Mouse (Mus musculus) retina, embryonic 14.5 days (tissue): ENCODE results near the gene Spag6.

Experiments
- DNase-seq: peaks from one replicate; pipeline ENCODE4 v3.0.0-alpha.2; 2015; ENCODE audit warnings: low spot score

Spag6 gene

GRCm38 (mm10) chr2:18734394-18735127 is 40.7 kb downstream of the Spag6 start:
- peak; percentile 38 for DNase-seq

- DNase-seq = no peak
These were observed 43.2 kb downstream of the Spag6 start for GRCm38 (mm10) chr2:18737040-18737439.

DNA sequence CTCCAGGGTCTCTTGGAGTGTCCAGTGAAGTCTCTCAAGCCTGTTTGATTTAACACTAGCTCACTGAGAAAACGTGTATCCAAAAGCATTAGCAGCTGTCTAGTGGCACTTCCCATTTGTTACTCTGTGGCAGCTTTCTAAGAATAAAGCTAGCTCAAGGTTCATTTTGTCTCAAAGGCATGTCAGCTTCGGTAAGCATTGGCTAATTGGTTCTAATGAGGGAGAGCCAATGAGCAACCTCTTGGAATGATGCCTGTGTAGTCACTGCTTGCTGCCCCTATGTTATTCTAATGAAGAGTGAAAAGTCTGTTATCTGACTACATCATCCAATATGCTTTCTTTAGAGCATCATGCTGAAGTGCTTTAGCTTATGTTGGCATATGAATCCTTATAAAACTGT is 45.4 kb downstream of the Spag6 start:
- peak; percentile 63 for DNase-seq

DNA sequence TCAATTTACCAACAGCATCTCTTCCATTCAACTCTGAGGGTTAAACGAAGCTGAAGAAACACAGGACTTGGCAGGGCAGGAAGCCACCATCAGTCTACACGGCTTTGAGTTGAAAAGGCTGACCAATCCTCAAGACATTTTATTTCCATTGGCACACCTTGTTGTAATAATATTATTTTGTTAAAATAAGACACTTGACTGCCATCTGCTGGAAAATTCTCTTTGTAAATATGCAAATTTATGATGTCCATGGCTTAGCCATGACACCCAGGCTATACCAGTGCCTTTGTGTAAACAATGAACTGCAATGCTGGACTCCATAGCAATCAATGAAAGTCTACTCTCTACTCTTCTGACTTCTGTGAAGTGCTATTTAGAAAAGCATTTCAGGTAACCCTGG is 62.3 kb downstream of the Spag6 start:
- DNase-seq = peak; percentile 17

DNA sequence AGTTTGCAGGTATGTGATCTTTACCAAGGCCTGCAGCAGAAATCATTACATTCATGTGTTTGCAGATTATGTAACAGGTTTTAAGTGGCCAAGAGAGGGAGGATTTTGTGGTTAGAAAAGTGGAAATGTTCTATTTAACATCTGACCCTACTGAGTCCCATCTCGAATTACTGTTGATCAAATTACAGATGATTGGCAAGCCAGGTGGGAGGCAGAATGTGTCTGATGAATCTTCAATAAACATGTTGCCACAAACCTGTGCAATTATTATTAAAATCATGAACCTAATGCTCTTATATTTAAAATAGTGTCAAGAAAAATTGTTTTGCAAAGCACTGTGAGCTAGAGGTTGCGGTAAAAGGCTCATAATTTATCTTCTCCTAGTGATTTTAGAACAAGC is 71.0 kb downstream of the Spag6 start:
- no peak for DNase-seq

DNA sequence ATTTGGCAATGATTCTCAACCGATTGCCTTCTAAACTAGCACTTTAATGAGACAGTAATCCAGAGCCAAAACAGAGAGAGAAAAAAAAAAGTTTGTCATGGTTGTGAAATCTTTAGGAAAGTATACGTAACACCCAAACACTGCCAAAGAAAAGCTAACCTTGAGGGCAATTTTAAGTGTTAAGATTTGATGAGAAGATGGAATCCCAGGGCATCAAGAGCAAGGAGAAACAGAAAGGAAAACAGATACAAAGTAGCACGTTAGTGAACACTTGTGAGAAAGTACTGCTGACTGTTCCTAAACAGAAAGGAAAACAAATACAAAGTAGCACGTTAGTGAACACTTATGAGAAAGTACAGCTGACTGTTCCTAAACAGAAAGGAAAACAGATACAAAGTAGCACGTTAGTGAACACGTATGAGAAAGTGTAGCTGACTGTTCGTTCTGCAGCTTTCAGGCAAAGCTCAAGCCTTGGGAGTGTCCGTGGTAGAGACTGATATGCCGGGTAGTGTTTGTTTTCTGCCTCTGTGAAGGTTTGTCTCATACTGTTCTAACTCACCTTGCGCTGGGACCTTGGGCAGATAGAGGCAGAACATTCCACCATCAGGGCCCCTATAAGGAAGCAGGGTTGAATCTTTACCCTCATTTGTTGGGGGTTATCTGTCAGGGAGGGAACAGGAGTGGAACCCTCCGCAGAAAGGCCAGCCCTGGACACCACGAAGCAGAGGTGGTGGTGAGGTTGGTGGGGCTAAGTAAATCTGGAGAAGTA is 71.8 kb downstream of the Spag6 start:
- DNase-seq = no peak

DNA sequence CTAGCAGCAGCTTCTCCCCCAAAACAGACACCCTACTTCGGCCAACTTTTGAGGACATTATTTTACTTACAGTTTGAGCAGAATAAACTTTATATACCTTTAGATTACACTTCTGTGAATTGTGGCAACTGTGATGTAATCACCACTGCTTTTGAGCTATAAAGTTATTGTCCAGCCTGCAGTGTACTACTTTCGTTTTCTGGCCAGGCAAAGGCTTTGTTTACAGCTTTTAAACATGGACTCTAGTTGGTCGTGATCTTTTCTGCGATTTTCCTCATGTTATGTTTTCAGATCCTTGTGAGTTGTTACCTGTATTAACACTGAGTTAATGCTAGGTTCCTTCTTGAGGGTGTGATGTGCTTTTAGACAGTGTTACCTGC is 72.6 kb downstream of the Spag6 start:
- DNase-seq = no peak

GRCm38 (mm10) chr2:18766821-18767541 is 73.1 kb downstream of the Spag6 start:
- peak; percentile 89 for DNase-seq

- DNase-seq = no peak
These were observed 74.6 kb downstream of the Spag6 start for GRCm38 (mm10) chr2:18768414-18768813.

- DNase-seq = no peak
These were observed 78.6 kb downstream of the Spag6 start for GRCm38 (mm10) chr2:18772413-18772812.

DNA sequence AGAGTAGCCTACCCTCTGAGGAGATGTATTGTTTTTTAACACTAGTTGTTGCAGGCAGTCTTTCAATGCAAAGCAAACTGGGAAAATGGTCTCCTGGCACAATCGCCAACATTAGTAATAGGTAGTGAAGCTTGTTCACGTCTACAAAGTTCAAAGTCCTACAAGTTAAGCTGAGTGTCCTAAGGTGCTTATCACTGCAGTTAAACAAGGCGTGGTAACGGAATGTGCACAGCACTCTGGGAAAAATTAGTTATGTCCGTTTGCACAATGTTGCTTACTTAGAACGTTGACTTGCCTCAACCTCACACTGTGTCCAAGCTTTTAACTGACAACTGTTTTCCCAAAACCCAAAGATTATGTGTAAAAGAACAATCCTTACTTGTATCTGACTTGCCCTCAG is 80.5 kb downstream of the Spag6 start:
- DNase-seq = no peak

DNA sequence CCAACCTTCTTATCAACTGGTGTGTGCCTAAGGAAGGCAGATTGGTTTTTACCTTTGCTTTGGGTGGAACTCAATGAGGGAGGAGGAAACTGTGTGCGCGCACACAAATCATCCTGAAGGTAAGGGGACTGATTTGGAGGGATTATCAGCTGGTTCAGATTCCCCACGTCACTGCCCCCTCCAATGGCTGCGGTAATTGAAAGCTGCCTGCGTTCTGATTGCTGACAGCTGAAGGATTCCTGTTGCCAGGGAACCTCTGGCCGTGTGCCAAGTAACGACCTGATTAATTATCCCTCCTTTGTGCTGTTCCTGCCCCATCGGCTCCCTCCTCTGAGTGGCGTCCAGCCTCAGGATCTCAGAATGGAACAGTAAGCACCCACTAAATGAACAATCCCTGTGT is 84.4 kb downstream of the Spag6 start:
- peak; percentile 87 for DNase-seq

GRCm38 (mm10) chr2:18779830-18780229 is 86.0 kb downstream of the Spag6 start:
- no peak for DNase-seq

DNA sequence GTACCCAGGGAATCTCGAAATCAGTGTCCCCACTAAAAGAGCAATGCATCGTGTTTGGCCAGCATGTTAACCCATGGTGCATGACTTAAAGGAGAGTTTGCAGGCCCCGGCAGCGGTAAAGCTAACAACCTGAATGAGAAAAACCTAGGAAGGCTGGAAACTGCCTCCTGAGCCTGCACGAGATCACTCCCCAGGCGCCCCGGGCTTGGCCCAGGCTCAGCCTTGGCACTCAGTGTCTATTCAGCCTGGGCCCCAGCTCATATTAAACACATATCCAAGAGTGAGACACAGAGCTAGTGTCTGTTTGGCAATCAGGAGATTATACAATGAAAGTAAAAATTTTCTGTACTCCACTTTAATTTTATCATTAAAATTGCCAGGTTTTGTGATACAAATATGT is 87.5 kb downstream of the Spag6 start:
- DNase-seq = no peak

GRCm38 (mm10) chr2:18794261-18794660 is 100.4 kb downstream of the Spag6 start:
- no peak for DNase-seq

GRCm38 (mm10) chr2:18797776-18798175 is 103.9 kb downstream of the Spag6 start:
- no peak for DNase-seq

DNA sequence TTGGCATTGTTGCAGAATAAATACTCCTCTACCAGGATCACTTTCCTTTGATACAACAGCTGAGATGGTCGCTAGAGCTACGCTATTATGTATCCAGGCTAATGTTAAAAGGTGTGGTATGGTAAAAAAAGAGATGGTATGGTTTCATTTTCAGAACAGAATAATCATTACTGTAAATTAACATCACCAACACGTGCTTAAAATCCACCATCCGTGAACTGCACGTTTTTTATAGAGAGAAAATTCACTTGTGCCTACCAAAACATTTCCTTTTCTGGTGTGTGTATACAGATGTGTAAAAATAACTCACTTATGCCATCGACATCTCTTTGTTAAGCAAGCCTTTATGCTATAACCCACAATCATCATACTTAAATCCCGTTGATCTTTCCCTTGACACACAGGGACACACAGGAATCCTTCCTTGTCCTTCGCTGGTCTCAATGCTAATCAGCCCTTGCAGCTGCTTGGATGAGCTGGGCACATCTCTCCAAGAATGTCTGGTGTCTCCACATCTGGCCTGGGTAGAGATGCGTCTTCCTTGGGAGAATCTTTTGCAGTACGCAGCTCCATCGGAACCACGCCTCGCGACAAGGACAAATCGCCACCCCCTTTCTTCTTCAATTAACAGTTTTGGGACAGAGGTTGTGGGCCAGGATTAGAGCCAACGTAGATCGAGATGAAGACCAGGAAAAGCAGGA is 105.6 kb downstream of the Spag6 start:
- DNase-seq = no peak
